Mouse (Mus musculus) gastrocnemius, postnatal 4 days (tissue): ENCODE data around the gene Fam171a1. TPM values are rescaled to one million over a fixed set of nuclear protein-coding genes. Genes with fewer than 3 reads are reported as not detected.
"Not testable (repeated sequence)": the region's sequence is repeated elsewhere in the genome, so short reads cannot be mapped to it uniquely, and the experiment has no call there.

Experiments used
- DNase-seq, 2 experiments: peaks; one replicate each; pipeline ENCODE4 v3.0.0; 2021 to 2022; ENCODE audit warnings: low spot score in 2 of 2, mixed read lengths in 2 of 2
- total RNA-seq, 2 experiments: library from RNA; stranded (reverse); gene quantifications; 2 replicates each; pipeline ENCODE4 v1.2.3; 2021

Fam171a1 gene
- total RNA-seq, 2 experiments from 2014 or later = 22.6 to 24.7 TPM

DNA sequence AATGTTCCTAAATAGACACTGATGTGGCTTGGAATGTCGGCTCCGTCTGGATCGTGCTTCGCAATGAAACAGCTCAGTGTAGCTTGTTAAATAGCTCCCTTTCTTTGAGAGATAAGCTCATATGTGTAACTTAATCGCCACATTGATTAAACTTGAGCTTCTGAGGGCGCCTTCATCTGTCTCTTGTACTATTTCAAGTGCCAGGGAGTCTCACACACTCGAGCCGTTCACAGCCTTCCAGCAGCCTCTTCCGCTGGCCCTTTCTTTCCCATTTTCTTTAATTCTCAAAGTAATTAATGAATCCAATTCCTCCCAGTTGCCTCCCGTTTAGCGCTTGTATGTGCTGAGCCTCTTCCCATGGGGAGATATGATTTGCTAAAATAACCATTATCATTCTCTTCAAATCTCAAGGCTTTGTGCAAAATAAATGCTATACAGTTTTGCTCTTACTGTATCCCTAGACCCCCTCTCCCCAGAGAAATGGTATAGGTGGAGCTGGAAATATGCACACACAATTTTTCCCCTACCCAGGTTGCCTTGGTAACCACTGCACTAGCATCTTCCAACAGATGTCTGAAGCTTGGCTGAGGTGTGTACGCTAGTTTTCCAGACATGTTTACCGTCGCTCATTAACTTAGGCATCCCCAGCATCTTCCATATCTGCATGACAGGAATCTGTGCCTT is 54.8 kb downstream of the Fam171a1 start:
- no peak for DNase-seq

DNA sequence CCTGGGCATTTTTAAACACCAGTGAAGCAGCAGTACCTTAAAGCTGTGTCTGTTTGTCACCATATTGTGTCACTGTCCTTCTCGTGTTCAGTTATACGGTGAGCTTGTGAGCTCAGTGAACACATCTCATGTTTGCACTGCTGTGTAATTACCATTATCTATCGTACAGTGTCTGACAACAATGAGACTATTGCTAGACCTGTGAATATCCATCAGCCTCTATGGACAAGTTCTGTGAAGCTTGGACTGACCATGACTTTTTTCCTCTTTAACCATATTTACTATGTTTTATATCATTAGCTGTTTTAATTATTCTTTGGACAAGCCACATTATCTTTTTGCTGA is 55.4 kb downstream of the Fam171a1 start:
- DNase-seq = no peak

DNA sequence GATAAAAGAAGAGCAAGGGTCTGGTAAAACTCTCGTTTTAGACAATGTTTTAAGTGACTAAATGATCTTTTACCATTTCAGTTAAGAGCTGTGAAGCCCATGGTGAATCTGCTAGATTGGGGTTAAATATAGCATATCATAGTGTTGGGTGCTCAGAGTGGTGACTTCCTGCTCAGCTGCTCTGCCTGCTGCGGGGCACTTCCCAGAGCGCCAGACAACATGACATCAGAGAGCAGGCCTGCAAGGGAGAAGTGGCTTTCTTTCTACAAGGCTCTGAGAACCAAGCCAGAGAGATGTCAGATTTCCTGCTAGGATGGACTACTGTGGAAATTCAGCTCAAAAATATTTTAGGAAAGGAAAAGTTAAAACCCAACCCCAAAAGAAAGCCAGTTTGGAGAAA is 57.8 kb downstream of the Fam171a1 start:
- no peak for DNase-seq

DNA sequence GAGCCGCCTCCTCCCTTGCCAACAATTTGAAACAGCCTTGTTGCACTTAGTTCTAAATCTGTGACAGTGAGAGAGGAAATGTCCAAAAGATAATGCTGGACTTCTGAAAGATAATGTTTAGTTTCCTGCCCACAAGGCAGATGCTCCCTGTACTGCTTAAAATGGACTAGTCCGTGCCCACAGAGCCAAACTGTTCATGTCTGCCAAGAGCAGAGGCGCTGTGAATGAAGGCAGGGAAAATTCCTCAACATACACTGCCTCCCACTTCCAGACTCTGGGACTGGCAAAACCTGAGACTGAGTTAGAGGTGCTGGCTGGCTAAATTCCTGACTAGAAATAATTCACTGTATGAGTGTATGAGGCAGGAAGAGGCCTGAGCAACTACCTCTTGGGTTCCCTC is 58.6 kb downstream of the Fam171a1 start:
- DNase-seq = no peak

DNA sequence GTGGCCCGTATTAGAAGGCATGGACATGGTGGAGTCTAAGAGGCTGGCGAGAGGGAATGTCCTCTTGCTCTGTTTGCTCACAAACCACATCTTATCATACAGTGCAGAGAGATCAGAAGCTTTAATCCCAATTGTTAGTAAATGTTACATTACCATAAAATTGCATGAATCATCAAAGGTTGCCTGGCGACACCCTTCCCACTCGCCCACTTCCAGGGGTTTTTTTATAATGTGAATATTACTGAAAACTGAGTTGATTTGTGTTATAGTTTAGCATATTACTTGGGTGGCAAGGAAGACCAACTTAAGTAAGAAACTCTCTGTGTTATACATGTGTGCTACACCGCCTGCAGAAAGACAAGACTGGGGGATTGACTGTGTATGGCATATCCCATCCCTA is 60.9 kb downstream of the Fam171a1 start:
- no peak for DNase-seq

DNA sequence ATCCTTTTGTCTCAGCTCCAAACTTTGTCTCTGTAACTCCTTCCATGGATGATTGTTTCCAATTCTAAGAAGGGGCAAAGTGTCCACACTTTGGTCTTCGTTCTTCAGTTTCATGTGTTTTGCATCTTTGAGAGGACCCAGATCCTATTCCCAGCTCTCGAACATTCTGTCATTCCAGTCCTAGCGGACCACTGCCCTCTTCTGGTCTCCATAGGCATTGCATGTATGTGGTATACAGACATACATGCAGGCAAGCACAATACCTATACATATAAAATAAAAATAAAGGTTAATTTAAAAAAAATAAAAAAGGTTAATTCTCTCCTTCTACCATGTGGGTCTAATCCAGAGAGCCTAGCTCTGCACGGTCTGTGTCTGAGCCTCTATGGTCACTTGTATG is 62.0 kb downstream of the Fam171a1 start:
- not testable (repeated sequence) for DNase-seq

DNA sequence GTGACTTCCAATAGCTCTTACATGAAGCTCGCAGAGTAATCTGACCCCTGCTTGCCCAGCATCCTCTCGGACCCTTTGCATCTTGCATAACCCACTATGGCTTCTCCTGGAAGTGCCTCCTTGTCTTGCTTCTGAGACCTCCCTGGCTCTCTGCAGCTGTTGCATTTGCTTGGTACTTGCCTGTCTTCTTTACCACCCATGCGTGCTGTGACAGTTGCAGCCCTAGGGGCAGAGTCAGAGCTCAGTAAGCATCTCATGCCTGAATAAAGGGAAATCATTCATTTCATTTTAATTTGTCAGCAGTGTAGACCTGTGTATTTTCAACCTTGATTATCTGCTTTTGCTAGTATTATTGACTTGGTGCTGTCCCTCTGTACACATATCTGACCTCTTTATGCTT is 62.7 kb downstream of the Fam171a1 start:
- no peak for DNase-seq

DNA sequence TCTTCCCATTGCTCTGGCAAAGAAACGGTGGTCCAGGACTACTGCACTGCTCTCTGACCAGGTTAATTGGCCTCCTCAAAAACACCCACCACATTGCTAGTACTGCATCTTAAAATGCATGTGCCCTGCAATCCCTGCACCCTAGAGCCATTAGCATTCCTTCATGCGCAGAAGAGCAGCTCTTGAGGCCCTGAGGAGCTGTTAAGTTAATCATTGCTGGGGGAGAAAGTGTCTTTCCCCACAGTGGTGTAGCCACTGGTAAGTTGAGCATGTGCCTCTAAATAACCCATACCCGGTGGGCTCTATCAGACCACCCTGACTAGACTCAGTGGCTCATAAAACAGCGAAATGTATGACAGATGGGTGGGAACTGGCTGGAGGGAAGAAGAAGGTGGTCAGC is 66.5 kb downstream of the Fam171a1 start:
- DNase-seq = no peak

DNA sequence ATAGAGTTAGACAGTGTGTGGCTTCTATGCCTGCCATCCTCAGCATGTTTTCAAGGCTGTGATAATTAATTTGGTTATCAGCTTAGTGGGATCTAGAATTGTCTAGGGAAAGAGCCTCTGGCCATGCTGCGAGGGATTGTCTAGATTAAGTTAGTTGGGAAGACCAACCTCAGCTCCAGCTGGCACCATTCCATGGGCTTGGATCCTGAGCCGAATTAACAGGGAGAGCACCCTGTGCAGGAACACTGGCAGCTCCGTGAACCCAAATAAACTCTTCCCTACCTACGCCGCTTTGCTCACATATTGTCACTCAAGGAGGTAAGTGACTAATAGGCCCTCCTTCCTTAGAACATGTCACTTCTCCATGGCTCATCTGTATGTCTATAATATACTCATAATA is 69.6 kb downstream of the Fam171a1 start:
- no peak for DNase-seq

DNA sequence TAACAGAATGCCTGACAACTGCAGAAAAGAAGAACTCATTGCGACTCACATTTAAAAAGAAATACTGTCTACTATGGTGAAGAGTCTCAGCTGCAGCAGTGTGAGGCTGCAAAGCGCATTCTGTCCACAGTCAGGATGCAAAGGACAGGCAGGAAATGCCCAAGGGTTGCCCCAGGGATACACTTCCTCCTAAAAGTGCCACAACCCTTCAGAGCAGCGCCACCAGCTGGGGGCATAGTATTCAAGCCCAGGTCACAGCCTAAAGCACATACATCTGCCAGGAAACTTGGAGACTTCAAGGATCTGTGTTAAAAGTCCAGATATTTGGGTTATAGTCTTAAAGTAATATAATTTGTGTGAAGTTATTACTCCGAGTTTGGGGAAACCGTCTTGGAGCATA is 71.3 kb downstream of the Fam171a1 start:
- DNase-seq = peak in 1 of 2 experiments; percentile 33

DNA sequence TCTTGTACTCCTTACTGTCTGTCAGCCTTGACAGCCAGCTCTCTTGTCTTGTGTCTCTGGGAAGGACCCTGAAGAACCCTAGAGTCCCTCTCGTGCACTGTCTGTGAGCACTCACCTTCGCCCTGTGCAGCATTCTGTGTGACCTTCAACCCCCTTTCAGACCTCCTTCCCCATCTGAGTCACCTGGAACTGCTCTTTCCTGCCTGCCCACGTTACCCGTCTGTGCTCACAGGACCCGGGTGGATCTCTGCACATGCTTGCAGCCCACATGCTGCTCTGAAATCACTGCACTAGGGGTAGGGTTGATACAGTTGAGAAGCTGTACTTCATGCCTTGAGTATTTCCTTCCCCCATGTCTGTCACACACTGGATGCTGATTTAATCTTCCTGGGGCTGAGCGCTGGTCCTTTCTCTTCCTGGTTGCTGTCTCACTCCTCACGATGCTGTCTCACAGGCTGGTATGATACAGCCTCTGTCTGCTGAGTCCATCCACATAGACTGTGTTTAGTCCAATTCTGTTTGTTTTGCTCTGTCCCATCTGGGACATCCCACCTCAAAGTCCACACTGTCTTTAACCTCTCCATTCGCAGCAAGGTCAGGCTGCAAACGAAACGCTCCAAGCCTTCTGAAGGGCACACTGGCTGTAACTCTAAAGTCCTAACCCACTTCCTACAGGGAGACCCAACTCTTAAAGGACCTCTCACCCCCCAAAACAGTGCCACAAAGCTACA is 74.9 kb downstream of the Fam171a1 start:
- no peak for DNase-seq

DNA sequence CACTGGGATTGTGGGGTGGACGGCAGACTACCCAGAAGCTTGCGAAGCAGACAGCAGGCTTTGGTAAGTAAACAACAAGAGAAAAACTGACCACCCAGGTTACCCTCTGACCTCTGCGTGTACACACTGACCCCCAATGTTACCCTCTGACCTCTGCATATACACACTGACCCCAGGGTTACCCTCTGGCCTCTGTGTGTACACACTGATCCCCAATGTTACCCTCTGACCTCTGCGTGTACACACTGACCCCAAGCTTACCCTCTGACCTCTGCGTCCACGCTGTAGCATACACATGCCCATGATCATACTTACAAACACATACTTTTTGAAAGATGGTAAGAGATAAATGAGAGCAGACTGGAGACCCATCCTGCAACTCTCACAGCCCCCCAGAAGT is 77.1 kb downstream of the Fam171a1 start:
- DNase-seq = no peak

DNA sequence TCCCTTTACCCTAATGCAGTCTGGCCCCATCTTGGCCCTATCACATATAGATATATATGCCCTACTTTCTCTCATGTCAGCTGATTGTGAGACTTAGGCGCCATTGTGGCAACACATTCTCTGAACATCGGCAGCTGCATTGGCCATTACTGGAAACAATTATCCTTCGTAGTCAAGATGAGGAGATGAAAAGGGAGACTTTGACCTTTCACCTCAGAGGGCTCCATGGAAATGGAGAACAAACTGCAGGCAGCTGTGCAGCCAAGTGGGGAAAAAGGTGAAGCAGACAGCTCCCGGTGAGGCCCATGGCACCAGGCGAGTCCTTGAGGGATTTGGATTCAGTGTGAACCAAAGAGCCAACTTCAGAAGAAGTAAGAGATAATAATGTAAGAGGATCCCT is 81.5 kb downstream of the Fam171a1 start:
- DNase-seq = no peak

DNA sequence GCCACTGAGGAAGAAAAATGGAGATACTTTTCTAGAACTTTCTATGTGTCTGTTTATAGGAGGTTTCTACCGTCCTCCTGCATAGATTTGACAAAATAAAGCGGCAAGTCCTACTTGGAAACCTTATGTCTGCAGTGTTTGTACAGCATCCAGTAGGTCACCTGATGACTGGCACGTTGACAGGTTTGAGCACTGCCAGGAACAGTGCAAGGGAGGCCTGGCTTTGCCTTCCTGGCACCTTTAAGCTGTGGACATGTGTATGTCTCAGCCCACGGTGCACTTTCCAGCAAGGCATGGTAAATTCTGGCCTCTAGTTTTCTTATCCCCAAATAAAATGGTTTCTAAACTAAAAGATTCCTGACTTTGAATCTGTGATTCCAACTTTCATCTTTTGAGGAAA is 86.4 kb downstream of the Fam171a1 start:
- DNase-seq = no peak

DNA sequence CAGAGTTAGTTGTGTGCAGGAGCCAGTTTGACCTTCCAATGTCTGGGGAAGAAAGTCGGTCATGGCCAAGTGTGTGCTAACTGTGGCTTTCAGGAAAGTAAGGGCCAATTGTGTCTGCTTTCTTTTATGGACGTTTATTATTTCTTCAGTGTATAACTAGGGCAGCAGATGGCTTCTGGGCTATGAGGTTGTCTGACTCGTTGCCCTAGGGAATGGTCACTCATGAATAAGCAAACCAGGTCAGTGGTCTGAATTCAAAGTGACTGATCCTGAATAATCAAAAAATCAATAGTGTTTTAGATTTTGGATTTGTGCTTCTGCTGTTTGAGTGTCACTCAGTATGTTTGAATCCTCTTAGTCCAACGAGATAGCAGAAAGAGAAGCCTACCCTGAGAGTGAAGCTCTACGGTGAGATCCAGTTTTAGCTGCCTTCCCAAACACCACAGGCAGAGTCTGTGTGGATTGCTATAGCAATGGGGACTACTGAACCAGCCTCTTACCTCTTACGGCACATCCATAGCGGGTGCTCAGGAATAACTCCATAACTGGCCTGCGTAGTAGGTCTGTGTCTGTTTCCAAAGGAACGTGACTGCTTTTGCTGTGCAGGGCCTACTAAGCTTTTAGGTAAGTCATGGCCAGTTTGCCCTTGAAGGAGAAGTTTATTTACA is 93.1 kb downstream of the Fam171a1 start:
- DNase-seq = no peak

DNA sequence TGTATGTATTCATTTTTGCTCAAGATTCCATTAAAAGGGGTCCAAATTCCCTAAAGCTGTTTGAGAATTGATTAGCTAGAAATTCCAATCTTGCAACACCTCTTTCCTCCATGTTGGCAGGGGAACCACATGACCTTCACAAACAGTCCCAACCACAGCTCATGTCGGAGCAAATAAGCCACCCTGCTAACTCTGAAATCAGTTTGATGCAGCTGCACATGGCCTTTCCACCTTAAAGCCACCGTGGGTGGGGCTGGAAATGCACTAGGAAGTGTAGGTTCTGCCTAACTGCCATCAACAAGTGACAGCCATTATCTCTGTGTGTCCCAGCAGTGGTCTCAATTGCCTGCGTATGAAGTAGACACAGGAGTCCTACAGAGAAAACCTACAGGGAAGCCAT is 101.5 kb downstream of the Fam171a1 start:
- DNase-seq = no peak

DNA sequence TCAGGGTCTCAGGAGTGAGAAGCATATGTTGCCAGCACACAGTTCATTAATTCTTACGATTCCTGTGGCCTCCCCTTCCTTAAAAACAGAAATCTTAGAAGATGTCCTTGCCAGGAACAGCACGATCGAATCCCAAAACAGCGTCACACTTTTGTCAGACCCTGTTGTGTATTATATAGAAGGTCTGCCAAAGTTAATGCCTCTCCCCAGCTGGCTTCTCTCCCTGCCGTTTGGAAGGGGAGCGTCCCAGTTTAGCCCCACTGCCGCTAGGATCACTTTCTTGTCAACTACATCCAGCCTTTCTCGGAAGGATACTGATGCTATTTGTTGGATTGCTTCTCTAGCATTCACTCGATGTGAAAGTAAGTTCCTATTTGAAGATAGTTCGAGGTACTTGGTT is 102.6 kb downstream of the Fam171a1 start:
- no peak for DNase-seq

DNA sequence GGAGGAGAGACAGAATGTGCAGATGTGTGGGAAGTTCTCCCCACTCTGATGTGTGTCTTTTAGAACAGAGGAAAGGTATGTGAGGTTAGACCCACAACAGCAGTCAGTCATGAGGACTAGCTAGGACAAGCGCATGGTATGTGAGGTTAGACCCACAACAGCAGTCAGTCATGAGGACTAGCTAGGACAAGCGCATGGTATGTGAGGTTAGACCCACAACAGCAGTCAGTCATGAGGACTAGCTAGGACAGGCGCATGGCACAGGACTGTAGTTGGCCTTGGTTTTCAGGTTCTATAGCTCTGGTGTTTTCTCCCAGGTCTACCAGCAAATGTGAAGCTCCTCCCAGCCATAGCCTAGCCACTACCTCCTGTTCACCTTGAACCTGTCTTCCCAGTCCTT is 103.6 kb downstream of the Fam171a1 start:
- not testable (repeated sequence) for DNase-seq

DNA sequence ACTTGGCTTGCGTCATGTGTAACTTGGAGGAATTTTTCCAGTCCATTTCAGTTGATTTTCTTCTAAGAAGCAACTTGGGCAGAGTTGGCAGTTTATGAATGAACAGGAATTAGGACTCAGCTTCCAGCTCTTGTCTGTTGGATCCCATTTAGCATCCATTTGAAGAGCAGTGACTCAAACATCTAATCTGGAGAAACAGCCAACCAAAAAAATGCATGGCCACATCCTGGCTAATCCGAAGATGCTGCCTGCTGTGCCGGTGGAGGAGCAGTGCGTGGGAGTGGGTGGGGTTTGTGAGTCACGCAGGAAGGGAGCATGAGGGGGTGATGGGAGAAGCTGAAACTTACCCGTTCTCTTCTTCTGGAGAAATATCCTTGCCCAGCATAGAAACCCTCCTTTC is 104.2 kb downstream of the Fam171a1 start:
- DNase-seq = no peak

DNA sequence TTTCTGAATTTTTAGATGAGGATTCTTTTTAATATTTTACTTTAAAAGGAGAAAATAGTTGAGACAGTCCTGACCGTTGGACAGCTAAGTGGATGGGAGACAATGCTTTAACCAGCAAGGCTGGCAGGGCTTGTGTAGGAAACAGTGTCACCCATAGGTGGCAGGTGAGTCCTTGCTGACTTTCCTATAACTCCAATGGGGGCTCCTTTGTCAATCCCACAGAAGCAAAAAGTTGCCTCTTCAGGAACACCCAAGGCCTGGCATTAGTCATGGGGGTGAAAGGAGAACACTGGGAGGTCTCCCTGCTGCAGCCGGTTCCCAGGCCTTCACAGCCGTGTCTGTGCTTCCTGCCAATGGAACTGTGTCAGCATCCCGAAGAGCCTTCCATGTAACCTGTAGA is 114.5 kb downstream of the Fam171a1 start:
- no peak for DNase-seq

DNA sequence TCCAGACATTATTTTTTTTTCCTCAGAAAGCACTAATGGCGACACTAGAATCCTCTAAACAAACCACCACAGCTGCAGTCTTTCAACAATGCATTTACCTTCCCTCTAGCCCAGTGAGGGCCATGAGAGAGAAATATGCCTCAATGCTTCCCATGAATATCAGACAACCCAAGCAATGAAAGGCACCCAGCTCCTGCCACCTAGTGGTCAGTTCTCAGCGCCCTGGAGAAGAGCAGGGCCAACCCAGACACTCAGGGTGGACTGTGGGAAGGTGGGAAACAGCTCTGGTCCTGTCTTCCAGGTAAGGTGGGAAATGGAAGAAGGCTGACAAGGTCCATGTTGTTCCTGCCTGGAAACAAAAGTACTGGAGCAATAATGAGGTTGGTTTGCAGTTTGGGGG is 115.0 kb downstream of the Fam171a1 start:
- peak; percentile 29 to 59 for DNase-seq

DNA sequence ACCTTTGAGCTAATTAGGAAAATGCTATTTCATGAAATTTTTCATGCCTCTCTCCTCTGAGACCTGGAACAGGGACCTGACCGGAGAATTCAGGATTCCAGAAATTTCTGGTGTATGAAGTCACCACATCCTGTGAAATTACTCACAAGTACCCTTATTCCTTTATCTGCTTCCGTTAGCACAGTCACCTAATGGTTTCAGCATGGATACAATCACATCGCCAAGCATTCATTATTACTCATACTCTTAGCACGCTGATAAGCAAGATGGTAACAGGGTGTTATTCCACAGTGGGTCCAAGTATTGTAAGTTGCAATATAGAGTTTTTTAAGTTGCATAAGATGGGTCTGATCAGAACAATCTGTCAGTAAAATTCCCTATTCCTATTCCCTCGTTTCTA is 125.2 kb downstream of the Fam171a1 start:
- DNase-seq = no peak

DNA sequence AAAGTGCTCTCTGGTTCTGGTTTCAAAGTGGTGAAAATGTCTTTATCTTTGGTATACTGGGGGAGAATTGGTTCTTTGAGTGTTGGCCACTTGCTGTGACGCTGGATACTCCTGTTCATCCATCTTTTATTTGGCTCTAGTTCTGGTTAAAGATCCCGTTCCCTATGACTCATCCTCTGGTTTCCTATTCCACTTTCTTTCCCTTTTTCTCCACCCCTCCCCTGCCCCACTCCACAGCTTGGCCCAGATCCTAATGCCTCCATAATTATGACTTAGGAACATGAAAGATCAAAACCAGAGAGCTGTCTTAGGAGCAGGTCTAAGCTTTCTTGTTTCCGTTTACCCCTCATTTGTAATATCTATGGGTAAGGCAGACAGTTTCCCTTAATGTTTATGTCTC is 130.2 kb downstream of the Fam171a1 start:
- DNase-seq = no peak
